In the genomic region with DNA sequence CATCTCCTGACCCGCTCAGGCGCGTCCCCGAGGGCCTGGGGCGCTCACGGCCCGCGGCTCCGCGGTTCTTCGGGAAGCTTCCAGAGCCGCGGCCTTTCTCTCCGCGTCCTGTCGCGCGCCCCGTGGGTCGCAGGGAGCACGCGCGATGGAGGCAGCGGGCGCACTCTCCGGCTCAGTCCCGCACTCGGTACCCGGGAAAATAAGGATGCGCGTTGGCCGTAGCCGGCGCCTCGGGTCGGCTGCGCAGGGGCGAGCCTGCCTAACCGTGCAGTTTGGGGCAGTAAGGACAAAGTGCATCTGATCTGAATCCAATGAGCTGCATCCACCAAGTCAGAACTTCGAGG, we compare ENCODE assay signal across 8 mouse cellular contexts. TPM values are rescaled to one million over a fixed set of nuclear protein-coding genes. Genes with fewer than 3 reads are reported as not detected.
DNase-seq lines count a peak whose midpoint lies in the region; ATAC-seq and TF ChIP-seq lines count a peak whose summit lies in the region.
"Had no signal": no experiment of that assay in that cellular context is flagged by ENCODE, and none has a peak within 500 bp of the region (broad histone marks: within the 10 kb centered on the region; RNA-seq: fewer than 3 reads in every experiment).

No protein-coding gene starts in this region.

- no peak overlapping the region for H3K27ac ChIP-seq in lung, postnatal 0 days (ENCODE audit: low read length)
- peak overlapping the region; percentile 88 for H3K27ac ChIP-seq in forebrain, embryonic 13.5 days
- no peak overlapping the region for H3K27ac ChIP-seq in intestine, postnatal 0 days (ENCODE audit: low read depth, low read length)
- H3K27ac ChIP-seq in small intestine, adult 2 months (ENCODE audit: insufficient read depth, low read depth, low read length), result no peak overlapping the region

- H3K4me2 ChIP-seq in lung, postnatal 0 days (replicated peaks; ENCODE audit: low read depth, low read length), result peak overlapping the region; percentile 98
- peak overlapping the region; percentile 83 for H3K4me2 ChIP-seq in forebrain, embryonic 13.5 days
- peak overlapping the region; percentile 98 for H3K4me2 ChIP-seq in intestine, postnatal 0 days (replicated peaks; ENCODE audit: low read depth)

- 2% methylated on average over 36 of the region's 40 CpGs for WGBS in lung, postnatal 0 days
- WGBS in forebrain, embryonic 13.5 days, result under 1% methylated on average over 40 of the region's 40 CpGs
- WGBS in intestine, postnatal 0 days, result under 1% methylated on average over 40 of the region's 40 CpGs
- WGBS in small intestine, adult 2 months, result under 1% methylated on average over 40 of the region's 40 CpGs

- peak overlapping the region; percentile 57 for H3K4me3 ChIP-seq in lung, postnatal 0 days (ENCODE audit: low read depth, low read length)
- H3K4me3 ChIP-seq in forebrain, embryonic 13.5 days, result peak overlapping the region; percentile 68
- peak overlapping the region; percentile 66 for H3K4me3 ChIP-seq in intestine, postnatal 0 days (ENCODE audit: low read depth, low read length)
- peak overlapping the region; percentile 62 for H3K4me3 ChIP-seq in small intestine, adult 2 months (ENCODE audit: low read depth, low read length)

- peak; percentile 4; the same call in 1 of the 2 replicates for ATAC-seq in lung, postnatal 0 days
- no peak for ATAC-seq in forebrain, embryonic 13.5 days
- ATAC-seq in intestine, postnatal 0 days, result no peak

- no peak for DNase-seq in lung, postnatal 0 days (ENCODE audit: low spot score)
- no peak for DNase-seq in lung, postnatal 4 days
- DNase-seq in layer of hippocampus, postnatal 10 days (ENCODE audit: low spot score in 2 of 2), result no peak
- DNase-seq in thymus, postnatal 4 days, result no peak
- DNase-seq: lung, adult 2 months had no signal

- TF ChIP-seq EP300 in lung, postnatal 0 days (IDR thresholded peaks at IDR 0.05), result no peak

- TF ChIP-seq CTCF in lung, postnatal 0 days (IDR thresholded peaks at IDR 0.05), result no peak
- no peak for TF ChIP-seq CTCF in intestine, postnatal 0 days (IDR thresholded peaks at IDR 0.05; ENCODE audit: low read depth)
- no peak for TF ChIP-seq CTCF in small intestine, adult 2 months (IDR thresholded peaks at IDR 0.05; ENCODE audit: extremely low read depth, insufficient read length, insufficient replicate concordance, low read depth, low read length)

- H3K36me3 ChIP-seq in lung, postnatal 0 days (ENCODE audit: insufficient read depth, low read length), result no peaks in the 10 kb centered on the region
- no peaks in the 10 kb centered on the region for H3K36me3 ChIP-seq in forebrain, embryonic 13.5 days (ENCODE audit: poor library complexity, severe bottlenecking)
- no peaks in the 10 kb centered on the region for H3K36me3 ChIP-seq in intestine, postnatal 0 days (ENCODE audit: control insufficient read depth, insufficient read depth)
- no peaks in the 10 kb centered on the region for H3K36me3 ChIP-seq in small intestine, adult 2 months (ENCODE audit: control insufficient read depth, insufficient read depth, low read length)

- H3K27me3 ChIP-seq in lung, postnatal 0 days (replicated peaks; ENCODE audit: insufficient read depth, low read length), result peaks cover 35% of the 10 kb centered on the region
- H3K27me3 ChIP-seq in forebrain, embryonic 13.5 days, result peaks cover 19% of the 10 kb centered on the region; the same call in 1 of the 2 replicates
- peaks cover 41% of the 10 kb centered on the region for H3K27me3 ChIP-seq in intestine, postnatal 0 days (replicated peaks; ENCODE audit: control insufficient read depth, insufficient read depth, low read length)
- H3K27me3 ChIP-seq in small intestine, adult 2 months (ENCODE audit: control insufficient read depth, insufficient read depth, low read length), result peaks cover 19% of the 10 kb centered on the region

- no peak overlapping the region for H3K9ac ChIP-seq in lung, postnatal 0 days (replicated peaks; ENCODE audit: low read depth)
- peak overlapping the region; percentile 75 for H3K9ac ChIP-seq in forebrain, embryonic 13.5 days
- H3K9ac ChIP-seq in intestine, postnatal 0 days (ENCODE audit: low read depth, low read length), result no peak overlapping the region

- H3K4me1 ChIP-seq in lung, postnatal 0 days (ENCODE audit: insufficient read depth, low read depth, low read length), result no peaks in the 10 kb centered on the region; the same call in 1 of the 2 replicates
- no peaks in the 10 kb centered on the region for H3K4me1 ChIP-seq in forebrain, embryonic 13.5 days
- H3K4me1 ChIP-seq in intestine, postnatal 0 days (replicated peaks; ENCODE audit: control insufficient read depth, insufficient read depth, low read length), result no peaks in the 10 kb centered on the region; the same call in 1 of the 2 replicates
- H3K4me1 ChIP-seq in small intestine, adult 2 months (ENCODE audit: control insufficient read depth, insufficient read depth, insufficient read length, low read length), result no peaks in the 10 kb centered on the region; the same call in 1 of the 2 replicates

- H3K9me3 ChIP-seq in lung, postnatal 0 days (ENCODE audit: low read length), result no peaks in the 10 kb centered on the region
- no peaks in the 10 kb centered on the region for H3K9me3 ChIP-seq in forebrain, embryonic 13.5 days (replicated peaks)
- H3K9me3 ChIP-seq in intestine, postnatal 0 days (ENCODE audit: control insufficient read depth), result no peaks in the 10 kb centered on the region

- TF ChIP-seq POLR2A in small intestine, adult 2 months (IDR thresholded peaks at IDR 0.05; ENCODE audit: low read depth, low read length), result no peak

RNA-seq across cellular contexts. Expression of gene Lin28b, which starts 0.4 kb away (rescaled TPM):
- polyA plus RNA-seq in lung, postnatal 0 days (2015; fragmentation: Nextera tagmentation; extraction: Ambion mirVana), result 0.05 and 0.12 TPM in 2 replicates
- polyA plus RNA-seq in forebrain, embryonic 13.5 days (2015; fragmentation: Nextera tagmentation; extraction: Ambion mirVana), result 7.4 and 8.7 TPM in 2 replicates
- 0.12 and 0.25 TPM in 2 replicates for polyA plus RNA-seq in intestine, postnatal 0 days (2015; fragmentation: Nextera tagmentation; extraction: Ambion mirVana)
- not detected in 2 replicates for polyA plus RNA-seq in small intestine, adult 2 months (2012; rRNA removed)
- total RNA-seq in layer of hippocampus, postnatal 10 days (2021), result 1 to 10 TPM; 1.3 to 1.7 TPM
- polyA plus RNA-seq: lung, adult 2 months had no signal
